Mouse (Mus musculus) activated CD4-positive, CD25-positive, alpha-beta regulatory T cell, adult 4 months (primary cell): Measurements from ENCODE around the gene Gng12. TPM values are rescaled to one million over a fixed set of nuclear protein-coding genes. Genes with fewer than 3 reads are reported as not detected.
"Not testable (repeated sequence)": the region's sequence is repeated elsewhere in the genome, so short reads cannot be mapped to it uniquely, and the experiment has no call there.

Experiments used
- ATAC-seq: one replicate; pipeline ENCODE4 v1.8.0; 2017
- polyA plus RNA-seq, 2 experiments: library from polyadenylated mRNA; unstranded; fragments of 100-300 nt; shearing (Covaris generic); gene quantifications; one replicate each; pipeline ENCODE4 v1.2.1; 2017

Gng12 gene
- polyA plus RNA-seq, result 10 to 100 TPM; 21.3 to 21.7 TPM

- ATAC-seq, result peak; percentile 65
Observed at GRCm38 (mm10) chr6:66896119-66896920, at the start of gene Gng12. Gene Gng12, plus strand, starts transcription at chr6:66896397.

- no peak for ATAC-seq
Observed at GRCm38 (mm10) chr6:66848936-66849335, 47.3 kb upstream of the Gng12 start.

GRCm38 (mm10) chr6:66856236-66856635 is 40.0 kb upstream of the Gng12 start:
- no peak for ATAC-seq

GRCm38 (mm10) chr6:66858356-66858755 is 37.8 kb upstream of the Gng12 start:
- no peak for ATAC-seq

- ATAC-seq, result no peak
Observed at GRCm38 (mm10) chr6:66859391-66859790, 36.8 kb upstream of the Gng12 start.

GRCm38 (mm10) chr6:66864463-66864862 is 31.7 kb upstream of the Gng12 start:
- ATAC-seq, result no peak

GRCm38 (mm10) chr6:66866295-66866694 is 29.9 kb upstream of the Gng12 start:
- no peak for ATAC-seq

- ATAC-seq, result not testable (repeated sequence)
Observed at GRCm38 (mm10) chr6:66877048-66877447, 19.1 kb upstream of the Gng12 start.

- no peak for ATAC-seq
Observed at GRCm38 (mm10) chr6:66890349-66891158, 5.6 kb upstream of the Gng12 start.

GRCm38 (mm10) chr6:66893950-66894349 is 2.2 kb upstream of the Gng12 start:
- no peak for ATAC-seq

- no peak for ATAC-seq
Observed at GRCm38 (mm10) chr6:66894999-66895398, 1.2 kb upstream of the Gng12 start.

GRCm38 (mm10) chr6:66896921-66897645 is 886 bp downstream of the Gng12 start:
- no peak for ATAC-seq

GRCm38 (mm10) chr6:66897994-66898393 is 1.8 kb downstream of the Gng12 start:
- ATAC-seq, result no peak

- ATAC-seq, result no peak
Observed at GRCm38 (mm10) chr6:66901926-66902325, 5.7 kb downstream of the Gng12 start.

- no peak for ATAC-seq
Observed at GRCm38 (mm10) chr6:66903206-66903605, 7.0 kb downstream of the Gng12 start.

GRCm38 (mm10) chr6:66903720-66904119 is 7.5 kb downstream of the Gng12 start:
- ATAC-seq, result no peak

GRCm38 (mm10) chr6:66906244-66906643 is 10.0 kb downstream of the Gng12 start:
- ATAC-seq, result no peak

GRCm38 (mm10) chr6:66908327-66908973 is 12.3 kb downstream of the Gng12 start:
- ATAC-seq, result no peak

GRCm38 (mm10) chr6:66910493-66911435 is 14.6 kb downstream of the Gng12 start:
- ATAC-seq, result no peak

- no peak for ATAC-seq
Observed at GRCm38 (mm10) chr6:66913355-66913754, 17.2 kb downstream of the Gng12 start.

GRCm38 (mm10) chr6:66915592-66915991 is 19.4 kb downstream of the Gng12 start:
- ATAC-seq, result no peak
